In the genomic region with DNA sequence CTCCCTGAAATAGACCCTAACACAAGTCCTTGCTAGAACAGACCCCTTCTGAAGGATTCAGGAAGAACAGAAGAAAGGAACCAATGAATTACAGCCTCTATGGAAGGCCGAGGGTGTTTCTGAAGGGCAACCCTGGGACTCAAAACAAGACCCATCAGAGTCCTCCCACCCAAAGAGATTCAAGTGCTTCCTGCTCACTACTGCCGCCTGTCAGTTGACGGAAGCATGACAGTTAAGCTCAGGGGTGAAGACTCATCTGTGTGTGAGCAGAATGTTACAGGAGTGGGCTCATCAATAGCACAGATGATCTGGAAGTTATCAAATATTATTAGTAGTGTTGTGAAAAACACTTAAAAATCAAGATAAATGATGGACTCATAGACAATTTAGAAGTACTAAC, we compare ENCODE assay signal across 20 mouse cellular contexts.
DNase-seq lines count a peak whose midpoint lies in the region; TF ChIP-seq lines count a peak whose summit lies in the region.
"Had no signal": no experiment of that assay in that cellular context is flagged by ENCODE, and none has a peak within 500 bp of the region (broad histone marks: within the 10 kb centered on the region; RNA-seq: fewer than 3 reads in every experiment).

No protein-coding gene starts in this region.

- H3K27me3 ChIP-seq in testis, adult 2 months (ENCODE audit: control insufficient read depth, insufficient read depth, low read length), result no peaks in the 10 kb centered on the region
- H3K27me3 ChIP-seq in MEL (ENCODE audit: control insufficient read depth in 1 of 2, insufficient read depth in 2 of 2, low read length in 2 of 2), result no peaks in the 10 kb centered on the region
- H3K27me3 ChIP-seq: forebrain, embryonic 15.5 days; heart, embryonic 15.5 days; hindbrain, embryonic 12.5 days; limb, embryonic 15.5 days had no signal

- no peak for TF ChIP-seq EP300 in MEL (IDR thresholded peaks at IDR 0.05; ENCODE audit: low read depth in 1 of 2, low read length in 2 of 2)

- peaks cover 3% of the 10 kb centered on the region for H3K4me1 ChIP-seq in testis, adult 2 months (ENCODE audit: control insufficient read depth, insufficient read depth, low read length)
- H3K4me1 ChIP-seq in MEL (ENCODE audit: control insufficient read depth in 1 of 2, insufficient read depth in 2 of 2, low read length in 2 of 2), result no peaks in the 10 kb centered on the region
- no peaks in the 10 kb centered on the region for H3K4me1 ChIP-seq in cortical plate, adult 2 months (ENCODE audit: control insufficient read depth, insufficient read depth, low read length)
- H3K4me1 ChIP-seq: embryonic facial prominence, embryonic 10.5 days; forebrain, embryonic 15.5 days; heart, embryonic 15.5 days; hindbrain, embryonic 12.5 days had no signal

- TF ChIP-seq CTCF in layer of hippocampus, adult 2 months (conservative IDR thresholded peaks at IDR 0.05), result peak; percentile 63
- peak; percentile 56; the same call in 1 of the 2 replicates for TF ChIP-seq CTCF in testis, adult 2 months (IDR thresholded peaks at IDR 0.05; ENCODE audit: control insufficient read depth, insufficient read depth, insufficient replicate concordance, low read depth, low read length)
- TF ChIP-seq CTCF in MEL (IDR thresholded peaks at IDR 0.05 in 2 of 3, conservative IDR thresholded peaks at IDR 0.05 in 1 of 3; ENCODE audit: control insufficient read depth in 1 of 3, insufficient read depth in 1 of 3, low read depth in 2 of 3, low read length in 3 of 3, poor library complexity in 1 of 3, severe bottlenecking in 1 of 3), result no peak; a peak in 2 of 6 replicates
- 0 out of 2 replicates have a peak, but pooled peaks have one; percentile 16 for TF ChIP-seq CTCF in cortical plate, adult 2 months (IDR thresholded peaks at IDR 0.05; ENCODE audit: extremely low read depth, insufficient read depth, low read length)

- no peak for TF ChIP-seq RAD21 in MEL (IDR thresholded peaks at IDR 0.05; ENCODE audit: low read depth, low read length)

- no peak overlapping the region for H3K27ac ChIP-seq in layer of hippocampus, adult 2 months
- H3K27ac ChIP-seq in testis, adult 2 months (ENCODE audit: control insufficient read depth, insufficient read depth, low read depth, low read length), result no peak overlapping the region
- no peak overlapping the region for H3K27ac ChIP-seq in MEL (ENCODE audit: control insufficient read depth, low read depth, low read length)
- H3K27ac ChIP-seq in cortical plate, adult 2 months (ENCODE audit: insufficient read depth, low read length), result no peak overlapping the region
- H3K27ac ChIP-seq: embryonic facial prominence, embryonic 10.5 days; forebrain, embryonic 15.5 days; heart, embryonic 15.5 days; hindbrain, embryonic 12.5 days; limb, embryonic 15.5 days had no signal

- no peak overlapping the region for H3K4me3 ChIP-seq in layer of hippocampus, adult 2 months
- no peak overlapping the region for H3K4me3 ChIP-seq in testis, adult 2 months (ENCODE audit: control insufficient read depth, low read depth, low read length)
- no peak overlapping the region for H3K4me3 ChIP-seq in MEL (ENCODE audit: control insufficient read depth in 1 of 2, insufficient read depth in 1 of 2, low read depth in 2 of 2, low read length in 2 of 2)
- no peak overlapping the region for H3K4me3 ChIP-seq in cortical plate, adult 2 months (ENCODE audit: insufficient read depth, low read length)
- H3K4me3 ChIP-seq: embryonic facial prominence, embryonic 10.5 days; erythroblast, embryonic 14.5 days; forebrain, embryonic 15.5 days; heart, embryonic 15.5 days; hindbrain, embryonic 12.5 days; limb, embryonic 15.5 days had no signal

- H3K9ac ChIP-seq in MEL (ENCODE audit: control insufficient read depth, low read depth, low read length, poor library complexity, severe bottlenecking), result no peak overlapping the region
- H3K9ac ChIP-seq: forebrain, embryonic 15.5 days; heart, embryonic 15.5 days; hindbrain, embryonic 12.5 days; limb, embryonic 15.5 days had no signal

- no peaks in the 10 kb centered on the region for H3K79me2 ChIP-seq in MEL (ENCODE audit: control insufficient read depth, insufficient read depth, low read length, poor library complexity)

- no peak for TF ChIP-seq POLR2A in testis, adult 2 months (IDR thresholded peaks at IDR 0.05; ENCODE audit: control insufficient read depth, low read depth, low read length)
- TF ChIP-seq POLR2A in MEL (IDR thresholded peaks at IDR 0.05; ENCODE audit: control insufficient read depth in 1 of 2, insufficient read depth in 1 of 2, low read depth in 1 of 2, low read length in 2 of 2, poor library complexity in 1 of 2), result no peak
- TF ChIP-seq POLR2A in cortical plate, adult 2 months (IDR thresholded peaks at IDR 0.05; ENCODE audit: extremely low read depth, insufficient read depth, low read length), result no peak

- DNase-seq in layer of hippocampus, adult 2 months (ENCODE audit: low spot score in 2 of 2), result no peak
- no peak for DNase-seq in layer of hippocampus, adult 18-20 months (ENCODE audit: low spot score in 2 of 2)
- DNase-seq in testis, postnatal 14 days (ENCODE audit: low spot score), result no peak
- peak; percentile 1 for DNase-seq in MEL (ENCODE audit: low read depth, low spot score)
- DNase-seq in thymus, postnatal 14 days, result no peak
- no peak for DNase-seq in cerebellum, postnatal 4 days (ENCODE audit: low spot score in 2 of 2)
- DNase-seq: adrenal gland, postnatal 10 days; cerebellum, adult 11-12 months; cerebellum, postnatal 25 days; heart, adult 18-20 months; kidney, postnatal 10 days; lung, postnatal 14 days had no signal

- no peaks in the 10 kb centered on the region for H3K9me3 ChIP-seq in MEL (replicated peaks; ENCODE audit: insufficient read depth, low read length)
- H3K9me3 ChIP-seq: embryonic facial prominence, embryonic 10.5 days; forebrain, embryonic 15.5 days; heart, embryonic 15.5 days; hindbrain, embryonic 12.5 days; limb, embryonic 15.5 days had no signal

- no peaks in the 10 kb centered on the region for H3K36me3 ChIP-seq in testis, adult 2 months (ENCODE audit: control insufficient read depth, insufficient read depth, low read length)
- no peaks in the 10 kb centered on the region for H3K36me3 ChIP-seq in MEL (ENCODE audit: control insufficient read depth in 1 of 2, insufficient read depth in 2 of 2, low read length in 2 of 2)
- H3K36me3 ChIP-seq: embryonic facial prominence, embryonic 10.5 days; forebrain, embryonic 15.5 days; heart, embryonic 15.5 days; hindbrain, embryonic 12.5 days; limb, embryonic 15.5 days had no signal

TF ChIP-seq in MEL, 35 proteins besides CTCF, POLR2A, EP300 and RAD21:
- TF ChIP-seq TAL1 (IDR thresholded peaks at IDR 0.05; ENCODE audit: low read length) (no peak), BHLHE40 (IDR thresholded peaks at IDR 0.05; ENCODE audit: borderline replicate concordance, low read depth, low read length) (no peak), KAT2A (conservative IDR thresholded peaks at IDR 0.05; ENCODE audit: low read depth, low read length) (no peak), MEF2A (IDR thresholded peaks at IDR 0.05; ENCODE audit: extremely low read depth, insufficient replicate concordance, low read depth, low read length, poor library complexity, severe bottlenecking) (no peak), NELFE (IDR thresholded peaks at IDR 0.05; ENCODE audit: low read depth, low read length) (no peak), CHD2 (IDR thresholded peaks at IDR 0.05; ENCODE audit: low read length) (no peak), UBTF (IDR thresholded peaks at IDR 0.05; ENCODE audit: borderline replicate concordance, insufficient read depth, low read depth, low read length) (no peak), GABPA (IDR thresholded peaks at IDR 0.05; ENCODE audit: low read depth, low read length) (no peak), MAFK (IDR thresholded peaks at IDR 0.05; ENCODE audit: borderline replicate concordance, low read depth, low read length) (no peak), CHD1 (IDR thresholded peaks at IDR 0.05; ENCODE audit: low read depth, low read length) (no peak), MAX (IDR thresholded peaks at IDR 0.05; ENCODE audit: low read length) (no peak), SIN3A (IDR thresholded peaks at IDR 0.05; ENCODE audit: low read length) (no peak), JUND (IDR thresholded peaks at IDR 0.05; ENCODE audit: low read depth, low read length) (no peak), ELF1 (IDR thresholded peaks at IDR 0.05; ENCODE audit: low read depth, low read length) (no peak), NRF1 (IDR thresholded peaks at IDR 0.05; ENCODE audit: insufficient read depth, low read depth, low read length, poor library complexity, severe bottlenecking) (no peak), ZC3H11A (IDR thresholded peaks at IDR 0.05; ENCODE audit: low read depth, low read length) (no peak), MYB (IDR thresholded peaks at IDR 0.05; ENCODE audit: low read depth, low read length) (no peak), GATA1 (IDR thresholded peaks at IDR 0.05; ENCODE audit: low read depth, low read length) (no peak), SMC3 (IDR thresholded peaks at IDR 0.05; ENCODE audit: low read depth, low read length) (no peak)

Comparison
In these comparisons a context has a peak if more than half of its experiments do, and no peak if none do; other contexts are left out.
1. CTCF ChIP-seq: peak in layer of hippocampus, adult 2 months (single experiment), testis, adult 2 months (single experiment) and cortical plate, adult 2 months (single experiment); none in MEL (0 of 3).